Mouse (Mus musculus): Measurements from ENCODE around the gene Epha1. TPM values are rescaled to one million over a fixed set of nuclear protein-coding genes. Genes with fewer than 3 reads are reported as not detected.

The Epha1 gene
- polyA plus RNA-seq (2012; rRNA removed), result 26.0 and 55.4 TPM in 2 replicates

DNA sequence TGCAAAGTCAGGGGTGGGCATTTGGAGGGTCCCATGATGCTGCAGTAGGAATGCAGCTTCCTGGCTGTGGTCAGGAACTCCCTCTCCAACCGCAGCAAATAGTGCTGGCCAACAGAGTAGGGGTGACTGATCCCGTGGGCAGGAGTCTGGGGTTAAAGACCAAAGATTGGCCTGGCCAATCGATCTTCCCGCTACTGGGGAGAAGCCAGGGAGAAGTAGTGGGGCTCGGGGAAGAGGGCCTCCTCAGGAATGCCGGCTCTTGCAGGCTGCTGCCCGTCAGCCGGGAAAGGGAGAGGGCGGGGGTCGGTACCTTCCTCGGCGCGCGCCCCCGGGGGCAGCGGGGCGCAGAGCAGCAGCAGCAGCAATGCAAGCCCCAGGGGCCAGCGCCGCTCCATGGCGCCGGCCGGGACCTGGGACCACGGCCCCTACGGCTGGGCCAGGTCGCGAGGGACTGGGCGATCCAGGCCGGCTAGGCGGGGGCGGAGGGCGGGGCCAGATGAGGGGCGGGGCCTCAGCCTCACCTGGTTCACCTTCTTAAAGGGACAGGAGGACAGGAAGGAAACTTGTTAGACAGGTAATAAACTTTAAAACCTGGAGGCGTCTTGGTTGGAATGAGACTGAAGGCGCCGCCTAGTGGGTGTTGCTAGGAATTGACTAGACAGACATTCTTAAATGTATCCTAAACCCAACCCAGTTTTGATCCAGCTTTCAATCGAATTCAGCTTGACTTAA, at the start of gene Epha1:
Gene Epha1 (minus strand): TSS at position 453 of the 732 bp plus-strand sequence.
- WGBS, result 2% methylated on average over 36 of the region's 36 CpGs
- DNase-seq (ENCODE audit: low read depth, low spot score), result peak; percentile 88

DNA sequence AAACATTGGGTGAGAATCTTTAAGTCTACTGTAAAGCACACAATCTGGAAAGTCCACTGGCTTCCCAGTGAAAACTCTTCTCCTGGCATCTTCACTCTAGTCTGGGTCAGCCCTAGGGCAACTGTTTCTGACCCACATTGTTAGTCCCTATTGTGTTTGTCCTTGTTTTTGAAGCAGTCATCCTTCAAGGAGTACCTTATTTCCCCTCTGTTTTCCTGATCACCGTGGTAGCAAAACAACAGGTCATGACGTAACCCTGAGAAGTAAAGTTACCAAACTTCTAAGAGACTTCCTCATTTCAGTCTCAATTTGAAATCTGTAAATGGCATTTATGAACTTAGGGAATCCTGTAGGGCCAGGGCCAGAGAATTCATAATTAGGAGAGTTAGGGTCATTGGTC, 48.4 kb upstream of the Epha1 start:
- no peak for DNase-seq (ENCODE audit: low read depth, low spot score)
- 41% methylated on average over 2 of the region's 2 CpGs for WGBS

GRCm38 (mm10) chr6:42419443-42419842, 46.4 kb upstream of the Epha1 start:
- 69% methylated on average over 2 of the region's 2 CpGs for WGBS

GRCm38 (mm10) chr6:42405134-42405533, 32.1 kb upstream of the Epha1 start, which contains the start of gene Tas2r135:
Tas2r135 (plus strand) TSS chr6:42405434.
- WGBS, result 81% methylated on average over 2 of the region's 2 CpGs
- no peak for DNase-seq (ENCODE audit: low read depth, low spot score)

More at GRCm38 (mm10) chr6:42419443-42419842, 46.4 kb upstream of the Epha1 start:
- DNase-seq (ENCODE audit: low read depth, low spot score), result no peak

- whole genome bisulfite sequencing, result 93% methylated on average over 1 of the region's 1 CpGs
- DNase-seq (ENCODE audit: low read depth, low spot score), result no peak
Observed at GRCm38 (mm10) chr6:42399938-42400337, 26.9 kb upstream of the Epha1 start, which contains the start of gene Tas2r143. Tas2r143 (plus strand) TSS chr6:42400238.

DNA sequence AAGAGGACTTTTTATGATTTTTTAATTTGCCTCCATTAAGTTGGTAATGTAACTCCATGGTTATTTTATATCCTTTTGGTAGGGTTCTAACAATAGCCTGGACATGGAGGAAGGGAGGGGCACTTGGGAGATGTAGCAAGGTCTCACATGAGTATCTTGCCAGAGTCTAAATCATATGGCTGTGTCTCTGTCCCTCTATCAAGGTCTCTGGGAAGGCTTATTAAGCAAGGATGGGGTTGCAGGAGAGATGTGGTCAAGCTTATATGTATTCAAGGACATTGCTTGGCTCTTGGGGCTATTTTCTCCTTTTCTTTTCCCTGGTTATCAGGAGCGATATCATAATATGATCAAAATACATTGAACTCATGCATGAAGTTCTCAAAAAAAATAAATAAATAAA, 25.9 kb upstream of the Epha1 start:
- WGBS, result 100% methylated on average over 1 of the region's 1 CpGs
- no peak for DNase-seq (ENCODE audit: low read depth, low spot score)

GRCm38 (mm10) chr6:42398285-42398684, 25.2 kb upstream of the Epha1 start:
- WGBS, result 87% methylated on average over 3 of the region's 3 CpGs
- no peak for DNase-seq (ENCODE audit: low read depth, low spot score)

DNA sequence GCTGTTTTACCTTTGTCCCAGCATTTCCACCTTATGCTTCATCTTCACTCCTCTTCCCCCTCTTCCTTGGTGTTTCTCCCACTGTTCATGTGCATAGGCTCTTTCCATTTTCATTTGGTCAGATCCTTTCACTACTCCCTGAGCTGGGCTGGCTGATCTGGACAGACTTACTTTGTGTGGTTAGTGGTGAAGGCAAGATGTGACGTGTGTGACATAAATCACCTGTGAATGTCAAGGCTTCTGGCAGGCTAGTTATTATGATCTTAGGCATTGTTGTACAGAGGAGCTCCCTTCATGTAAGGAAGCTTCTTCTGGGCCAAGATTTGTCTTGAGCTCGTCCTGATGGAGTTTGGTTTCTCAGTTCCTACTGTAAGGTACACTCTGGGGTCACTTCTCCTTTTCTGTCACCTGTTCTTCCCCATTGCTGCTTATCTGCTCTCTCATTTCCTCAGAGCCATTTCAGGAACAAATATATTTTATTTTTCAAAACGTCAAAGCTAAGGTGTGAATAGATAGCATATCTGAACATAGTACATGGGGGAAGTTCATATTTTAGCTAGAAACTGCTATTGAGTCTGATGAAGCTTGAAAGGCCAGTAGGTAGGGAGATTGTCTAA, 24.1 kb upstream of the Epha1 start:
- WGBS, result 51% methylated on average over 3 of the region's 3 CpGs
- no peak for DNase-seq (ENCODE audit: low read depth, low spot score)

GRCm38 (mm10) chr6:42395960-42396809, 23.1 kb upstream of the Epha1 start:
- no peak for DNase-seq (ENCODE audit: low read depth, low spot score)
- WGBS, result 27% methylated on average over 9 of the region's 9 CpGs

DNA sequence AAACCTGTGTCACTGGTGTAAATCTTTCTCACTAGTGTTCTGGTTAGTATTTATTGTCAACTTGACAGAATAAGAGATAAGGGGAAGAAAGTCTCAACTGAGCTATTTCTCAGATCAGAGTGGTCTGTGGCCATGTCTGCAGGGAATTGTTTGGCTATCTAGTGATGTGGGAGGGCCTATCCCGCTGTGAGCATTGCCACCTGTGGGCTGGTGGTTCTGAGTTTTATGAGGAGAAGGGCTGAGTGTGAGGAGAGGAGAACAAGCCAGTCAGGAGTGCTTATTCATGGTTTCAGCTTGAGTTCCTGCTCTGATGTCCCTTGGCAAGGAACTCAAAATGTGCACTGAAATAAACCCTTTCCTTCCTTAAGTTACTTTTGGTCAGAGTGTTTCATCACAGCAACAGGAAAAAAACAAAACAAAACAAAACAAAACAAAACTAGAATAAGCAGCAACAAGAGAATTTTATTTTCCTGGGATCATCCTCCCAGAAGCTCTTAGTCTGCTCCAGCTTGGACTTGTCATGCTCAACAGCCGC, 18.8 kb upstream of the Epha1 start:
- WGBS, result 37% methylated on average over 2 of the region's 2 CpGs
- DNase-seq (ENCODE audit: low read depth, low spot score), result no peak

- 71% methylated on average over 4 of the region's 4 CpGs for WGBS
- DNase-seq (ENCODE audit: low read depth, low spot score), result no peak
Observed at GRCm38 (mm10) chr6:42385635-42386034, 12.6 kb upstream of the Epha1 start.

DNA sequence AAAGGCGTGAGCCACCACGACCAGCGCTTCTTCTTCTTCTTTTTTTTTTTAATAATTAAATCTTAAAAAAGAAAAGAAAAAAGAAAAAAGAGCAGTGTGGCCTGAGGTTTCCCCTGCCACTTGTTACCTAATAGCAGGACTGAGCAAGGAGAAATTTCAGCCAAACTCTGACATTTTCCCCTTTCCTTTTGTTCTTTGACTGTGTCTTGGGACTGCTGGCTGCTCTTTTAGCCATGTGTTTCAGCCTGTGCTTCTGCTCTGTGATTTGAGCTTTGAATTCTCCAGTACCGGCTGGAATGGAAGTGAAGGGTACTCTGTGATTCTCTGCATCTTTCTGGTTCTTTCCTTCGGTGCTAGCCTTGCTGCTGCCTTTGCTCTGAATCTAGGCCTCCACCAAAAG, 10.3 kb upstream of the Epha1 start:
- WGBS, result 94% methylated on average over 5 of the region's 5 CpGs
- no peak for DNase-seq (ENCODE audit: low read depth, low spot score)

DNA sequence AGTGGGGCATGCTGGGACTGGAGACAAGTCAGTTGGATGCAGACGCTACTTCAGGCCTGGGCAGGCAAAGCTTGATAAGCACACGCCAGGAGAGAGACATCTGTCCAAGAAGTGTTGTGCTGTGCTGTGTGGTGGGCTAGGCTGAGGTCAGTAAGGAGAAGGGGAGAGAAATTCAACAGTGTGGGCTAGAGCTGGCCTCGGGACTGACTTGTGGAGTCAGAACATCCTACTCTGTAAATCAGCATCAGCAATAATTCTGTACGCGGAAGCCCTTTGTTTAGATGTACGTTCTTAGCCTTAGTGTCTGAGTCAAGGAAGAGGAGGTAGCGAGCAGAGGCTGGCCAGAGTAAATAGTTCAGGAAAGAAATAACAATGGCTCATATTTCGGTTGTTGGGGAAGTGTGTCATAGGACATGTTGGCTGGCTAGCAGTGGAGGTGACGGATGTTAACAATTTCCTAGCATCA, 8.9 kb upstream of the Epha1 start:
- 52% methylated on average over 9 of the region's 9 CpGs for WGBS
- no peak for DNase-seq (ENCODE audit: low read depth, low spot score)

- WGBS, result 79% methylated on average over 2 of the region's 2 CpGs
- no peak for DNase-seq (ENCODE audit: low read depth, low spot score)
Observed at GRCm38 (mm10) chr6:42381221-42381620, 8.2 kb upstream of the Epha1 start.

DNA sequence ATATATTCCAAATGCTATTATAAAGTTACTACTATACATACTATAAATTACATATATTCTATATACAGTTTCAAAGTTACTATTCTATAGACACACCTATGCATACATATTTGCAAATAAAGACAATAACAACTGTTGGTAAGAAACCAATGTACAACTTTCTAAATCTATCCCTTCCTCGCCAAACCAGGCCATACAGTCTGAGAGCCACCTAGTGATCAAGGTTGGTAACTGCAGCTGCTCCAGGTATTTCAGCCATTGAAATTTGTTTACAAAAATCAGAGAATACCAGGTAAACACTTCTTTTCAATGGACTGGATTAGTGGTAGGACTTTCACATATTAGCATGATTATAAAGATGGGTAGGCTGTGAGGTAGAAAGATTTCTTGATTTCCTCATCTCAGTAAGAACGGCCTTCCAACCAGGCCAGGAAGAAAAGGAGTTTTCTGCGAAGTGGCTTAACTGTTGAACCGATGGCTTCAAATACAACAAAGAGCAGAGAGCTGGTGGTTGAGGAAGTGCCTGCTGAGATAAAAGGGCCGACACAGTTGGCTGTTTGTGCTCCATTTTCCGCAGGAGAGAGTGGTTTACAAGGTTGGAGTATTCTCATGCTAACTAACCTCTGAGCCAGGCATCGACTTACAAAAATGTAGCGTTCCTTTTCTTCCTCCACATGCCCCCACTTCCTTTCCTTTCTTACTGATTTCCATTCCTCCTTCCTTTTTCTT, 7.5 kb upstream of the Epha1 start:
- 40% methylated on average over 8 of the region's 8 CpGs for WGBS
- DNase-seq (ENCODE audit: low read depth, low spot score), result no peak

DNA sequence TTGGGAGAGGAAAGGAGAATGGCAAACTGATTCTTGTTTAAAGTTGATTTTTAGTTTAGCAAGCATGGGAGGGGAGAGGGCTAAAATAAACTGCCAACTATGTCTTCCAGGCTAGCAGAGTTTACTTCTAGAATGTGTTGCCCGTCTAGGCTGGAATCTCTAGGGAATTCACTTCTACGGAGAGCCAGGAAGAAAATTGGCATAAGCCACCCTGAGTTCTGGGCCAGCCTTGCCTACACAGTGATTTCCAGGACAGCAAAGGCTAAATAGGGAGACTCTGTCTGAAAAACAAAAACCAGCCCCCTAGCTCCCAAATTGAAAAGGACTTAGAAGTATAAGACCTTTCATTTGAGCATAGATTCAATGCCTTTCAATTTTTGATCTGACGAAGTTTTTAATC, 6.5 kb upstream of the Epha1 start:
- WGBS, result 81% methylated on average over 3 of the region's 3 CpGs
- DNase-seq (ENCODE audit: low read depth, low spot score), result no peak

DNA sequence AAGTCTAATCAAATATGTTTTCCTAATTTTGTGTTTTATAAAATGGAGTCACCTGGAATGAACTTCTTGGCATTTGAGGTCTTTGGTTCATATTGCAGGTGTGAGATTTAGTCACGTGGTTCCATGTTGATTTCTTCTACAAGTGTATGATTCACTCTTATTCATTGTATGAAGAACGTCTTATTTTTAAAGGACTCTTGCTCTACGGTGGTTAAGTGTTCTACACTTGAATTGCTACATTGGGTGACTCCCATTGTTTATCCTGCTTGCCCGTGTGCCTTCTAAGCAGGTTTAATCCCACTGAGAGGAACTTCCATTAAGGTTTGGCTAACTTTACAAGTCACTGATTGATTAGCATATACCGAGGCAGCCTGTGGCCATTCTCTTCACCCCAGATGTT, 4.2 kb upstream of the Epha1 start:
- 81% methylated on average over 5 of the region's 5 CpGs for WGBS
- no peak for DNase-seq (ENCODE audit: low read depth, low spot score)

DNA sequence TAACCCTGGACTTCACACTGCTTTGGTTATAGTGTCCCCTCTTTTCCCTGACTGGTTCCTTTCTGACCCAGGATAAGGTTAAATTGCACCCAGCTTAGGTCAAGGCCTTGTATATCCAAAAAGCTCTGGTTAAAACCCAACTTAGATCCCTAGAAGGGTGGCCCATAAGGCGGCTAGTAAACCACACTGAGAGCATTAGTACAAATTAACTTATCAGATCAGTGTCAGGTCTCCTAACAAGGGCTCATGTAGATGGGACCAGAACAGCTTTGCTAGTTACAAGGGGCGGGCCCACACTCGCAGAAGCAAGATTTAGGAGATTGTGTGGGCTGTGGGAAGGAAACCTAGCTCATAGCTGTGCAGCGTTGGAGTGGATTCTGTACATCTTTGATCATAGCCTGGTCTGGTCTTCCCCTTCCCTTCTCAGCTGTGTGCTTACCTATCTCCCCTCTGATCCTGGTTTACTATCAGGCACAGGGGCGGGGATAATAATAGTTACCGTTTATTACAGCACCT, 3.5 kb upstream of the Epha1 start:
- 77% methylated on average over 6 of the region's 6 CpGs for WGBS
- DNase-seq (ENCODE audit: low read depth, low spot score), result no peak

- no peak for DNase-seq (ENCODE audit: low read depth, low spot score)
- 56% methylated on average over 4 of the region's 4 CpGs for WGBS
Observed at GRCm38 (mm10) chr6:42376016-42376415, 2.9 kb upstream of the Epha1 start.
